Mouse (Mus musculus) testis, postnatal 14 days (tissue): ENCODE results near the gene Sgms1.

Source experiments
- DNase-seq: peaks from one replicate; pipeline ENCODE4 v3.0.0; 2021; ENCODE audit warnings: low spot score

Sgms1 gene

DNA sequence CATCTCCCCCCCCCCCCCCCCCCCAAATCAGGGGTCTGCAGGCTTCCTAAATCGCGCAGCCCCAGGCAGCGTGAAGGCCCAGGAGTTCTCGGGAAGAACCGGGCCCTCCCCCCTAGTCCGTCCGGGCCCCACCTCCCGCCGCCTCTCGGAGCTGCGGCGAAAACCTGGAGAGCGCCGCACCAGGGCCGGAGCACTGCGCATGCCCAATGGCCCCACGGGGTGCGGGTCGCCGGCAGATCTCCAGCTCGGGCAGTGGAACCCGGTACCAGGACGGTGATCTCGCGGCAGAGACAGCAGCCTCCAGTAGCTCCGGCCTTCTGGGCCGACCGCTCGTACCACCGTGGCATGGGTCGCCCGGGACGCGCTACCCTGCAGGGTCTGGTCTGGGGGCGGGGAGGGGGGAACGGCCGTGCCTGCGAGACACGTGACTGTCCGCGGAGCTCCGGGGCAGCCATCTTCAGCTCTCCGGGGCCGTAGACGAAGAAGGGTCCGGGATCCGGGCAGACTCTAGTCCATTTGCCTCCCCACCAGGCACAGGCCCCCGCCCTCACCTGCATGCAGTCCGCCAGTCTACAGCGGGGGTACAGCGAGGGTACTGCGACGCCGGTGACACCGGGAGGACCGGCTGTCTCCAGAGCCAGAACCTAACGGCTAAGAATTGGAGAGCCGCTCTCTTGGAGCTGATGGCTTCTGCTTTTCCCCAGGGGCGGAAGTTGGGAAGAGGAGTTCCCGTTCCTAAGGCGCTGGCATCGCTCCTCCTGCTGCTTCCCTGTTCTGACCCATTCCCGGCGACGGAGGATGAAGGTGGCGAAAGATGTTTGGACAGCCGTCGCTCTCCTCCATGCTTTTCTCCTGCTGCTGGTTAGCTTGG, at the start of gene Sgms1:
Gene Sgms1 (minus strand): TSS at position 714 of the 871 bp plus-strand sequence.
- peak; percentile 91 for DNase-seq

DNA sequence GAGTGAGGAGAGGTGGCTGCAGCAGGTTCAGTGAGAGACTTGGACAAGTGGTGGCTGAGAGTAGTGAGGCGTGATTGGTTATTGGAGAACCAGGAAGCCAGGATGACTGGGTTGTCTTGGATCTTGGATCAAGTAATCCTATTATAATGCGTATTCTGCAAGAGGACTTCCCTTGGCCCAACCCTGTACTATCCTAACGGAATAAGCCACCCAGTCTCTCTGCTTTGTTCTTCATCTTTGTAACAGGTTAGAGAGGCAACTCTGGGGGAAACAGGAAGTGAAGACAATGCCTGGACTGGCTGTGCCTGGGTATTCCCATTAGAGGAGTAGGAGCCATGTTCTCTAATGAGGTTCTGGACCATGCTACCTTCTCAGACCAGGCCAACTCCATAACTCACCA, 36.3 kb upstream of the Sgms1 start:
- DNase-seq, result no peak

DNA sequence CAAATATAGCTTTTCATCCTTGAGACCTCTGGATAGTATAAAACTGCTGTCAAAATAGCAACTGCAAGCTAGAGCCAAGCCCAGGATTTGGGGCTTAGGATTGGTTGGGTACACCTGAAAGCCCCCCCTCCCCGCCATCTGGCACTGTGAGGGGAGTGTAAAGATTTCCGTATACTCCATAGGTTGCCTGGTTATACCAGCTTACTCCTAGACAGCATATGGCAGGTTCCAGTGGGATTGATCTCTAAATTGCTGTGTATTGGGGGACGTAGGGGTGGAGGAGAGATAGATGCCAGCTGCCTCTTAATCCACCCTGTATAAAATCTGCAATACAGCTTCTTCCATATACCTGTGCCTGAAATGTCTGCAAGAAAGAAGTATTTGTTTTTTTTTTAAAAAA, 35.2 kb upstream of the Sgms1 start:
- DNase-seq, result no peak

DNA sequence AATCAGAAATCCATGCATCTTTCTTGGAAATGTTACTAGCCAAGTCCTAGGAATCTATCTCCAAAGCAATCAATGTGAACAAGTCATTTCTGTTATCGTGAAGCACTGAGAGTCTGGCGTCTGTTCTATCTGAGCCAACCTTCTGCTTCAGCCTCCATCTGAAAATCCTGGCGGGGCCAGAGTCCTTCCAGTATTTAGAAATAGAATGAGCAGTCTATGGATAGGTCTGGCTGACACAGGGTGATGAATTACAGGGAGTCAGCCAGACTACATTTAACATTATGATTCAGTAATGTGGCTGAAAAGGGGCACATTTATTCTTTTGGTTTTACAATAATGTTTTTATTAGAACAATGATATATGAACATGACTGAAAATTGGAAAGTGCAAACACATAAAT, 29.6 kb upstream of the Sgms1 start:
- no peak for DNase-seq

DNA sequence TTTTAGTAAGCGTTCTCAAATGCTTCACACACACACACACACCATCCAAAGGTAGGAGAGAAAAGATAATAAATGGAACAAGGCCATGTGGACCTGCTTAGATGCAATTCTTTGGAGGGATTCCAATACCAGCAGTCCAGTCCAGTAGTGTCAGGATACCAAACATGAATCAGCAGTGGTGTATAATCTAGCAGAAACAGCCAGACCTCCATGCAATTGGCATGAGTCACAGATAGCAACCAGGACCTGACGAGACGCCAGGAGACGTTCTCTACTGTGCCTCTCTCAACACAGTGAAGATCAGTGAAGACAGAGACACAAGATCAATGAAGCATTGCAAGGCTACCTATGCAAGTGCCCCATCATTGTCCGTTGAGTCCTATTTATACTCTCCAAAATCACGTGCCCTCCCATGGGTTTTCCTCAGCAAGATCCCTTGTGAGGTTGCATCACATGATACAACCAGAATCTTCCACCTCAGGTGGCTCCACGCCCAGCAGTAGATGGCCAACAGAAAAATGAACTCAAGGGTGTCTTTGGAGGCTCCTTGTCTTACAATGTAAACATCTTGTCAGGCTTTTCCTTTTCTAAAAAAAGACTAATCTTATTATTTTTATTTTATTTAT, 27.3 kb upstream of the Sgms1 start:
- DNase-seq, result no peak

DNA sequence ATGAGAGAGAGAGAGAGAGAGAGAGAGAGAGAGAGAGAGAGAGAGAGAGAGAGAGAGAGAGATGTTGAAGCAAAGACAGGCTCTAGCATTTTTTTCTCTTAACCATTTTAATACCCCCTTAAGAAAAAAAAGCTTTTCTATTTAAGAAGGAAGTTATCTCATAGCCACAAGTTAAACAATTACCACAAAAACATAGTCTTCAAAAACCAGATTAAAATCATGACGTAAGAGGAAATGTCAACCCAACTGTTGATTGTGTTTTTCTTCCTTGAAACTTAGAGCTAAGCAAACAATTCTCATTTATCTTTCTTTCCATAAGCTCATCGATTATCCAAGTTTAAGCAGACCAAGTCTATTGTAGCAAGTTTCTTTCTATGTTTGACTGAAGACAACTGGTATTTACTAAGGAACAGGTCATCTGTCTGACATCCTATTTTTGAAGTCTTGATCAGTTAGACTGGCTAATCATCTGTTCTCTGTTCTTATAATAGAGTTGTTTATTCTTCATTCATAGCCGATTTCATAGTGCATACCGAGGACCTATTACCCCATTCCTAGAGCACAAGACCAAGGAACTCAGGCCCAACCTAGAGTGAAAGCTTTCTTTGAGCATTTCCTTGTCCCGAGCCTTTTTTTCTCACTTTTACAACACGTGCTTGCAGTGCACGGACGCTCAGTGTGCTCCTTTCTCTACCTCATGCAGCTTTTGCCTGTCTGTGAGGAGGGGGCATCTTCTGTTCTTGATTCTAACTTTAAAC, 20.3 kb upstream of the Sgms1 start:
- DNase-seq, result no peak

DNA sequence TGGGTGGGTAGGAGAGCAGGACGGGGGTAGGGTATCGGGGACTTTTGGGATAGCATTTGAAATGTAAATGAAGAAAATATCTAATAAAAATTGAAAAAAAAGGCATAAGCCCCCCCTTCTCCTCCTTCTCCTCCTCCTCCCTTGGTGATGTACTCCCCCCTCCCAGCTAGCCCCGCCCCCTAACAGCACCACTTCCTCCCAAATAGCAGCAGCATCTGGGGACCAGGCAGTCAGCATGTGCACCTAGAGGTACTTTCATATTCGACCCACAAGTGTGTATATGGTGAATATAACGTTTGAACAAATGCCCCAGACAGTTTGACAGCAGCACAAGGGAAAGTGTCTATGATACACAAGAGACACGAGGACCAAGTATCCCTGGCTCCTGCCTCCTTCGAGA, 17.2 kb upstream of the Sgms1 start:
- DNase-seq, result no peak

DNA sequence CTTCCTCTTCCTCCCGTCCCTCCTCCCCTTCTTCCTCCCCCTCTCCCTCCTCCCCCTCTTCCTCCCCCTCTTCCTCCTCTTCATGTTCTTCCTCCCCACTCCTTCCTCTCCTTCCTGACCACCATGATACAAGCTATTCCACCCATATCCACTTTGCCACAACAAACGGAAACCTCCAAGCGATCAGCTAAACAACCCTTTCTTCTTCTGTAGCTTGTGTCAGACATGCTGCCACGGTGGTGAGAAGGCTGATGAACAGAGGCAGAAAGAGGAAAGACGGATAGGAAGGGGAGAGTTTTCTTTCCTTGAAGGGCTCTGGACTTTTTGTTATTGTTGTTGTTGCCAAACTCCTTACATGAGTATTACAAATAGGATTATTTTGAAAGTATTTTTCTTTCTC, 14.9 kb upstream of the Sgms1 start:
- no peak for DNase-seq

DNA sequence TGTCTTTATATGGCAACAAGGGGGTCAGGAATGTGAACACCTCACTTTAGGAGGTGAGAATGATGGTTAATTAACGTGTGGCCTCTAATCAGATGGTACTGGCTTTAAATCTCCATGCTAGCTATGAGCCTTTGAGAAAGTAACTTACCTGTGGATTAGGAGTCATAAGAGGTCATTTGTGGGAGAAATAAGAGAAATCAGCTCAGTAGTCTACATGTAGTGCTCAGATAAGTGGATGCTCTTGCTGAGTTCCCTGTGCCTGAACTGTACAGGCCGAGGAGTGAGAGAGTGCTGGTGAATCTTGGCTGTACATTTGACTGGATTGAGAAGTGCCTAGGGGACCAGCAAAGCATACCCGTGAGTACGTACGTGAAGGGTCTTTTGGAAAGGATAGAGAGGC, 14.3 kb upstream of the Sgms1 start:
- DNase-seq, result no peak

DNA sequence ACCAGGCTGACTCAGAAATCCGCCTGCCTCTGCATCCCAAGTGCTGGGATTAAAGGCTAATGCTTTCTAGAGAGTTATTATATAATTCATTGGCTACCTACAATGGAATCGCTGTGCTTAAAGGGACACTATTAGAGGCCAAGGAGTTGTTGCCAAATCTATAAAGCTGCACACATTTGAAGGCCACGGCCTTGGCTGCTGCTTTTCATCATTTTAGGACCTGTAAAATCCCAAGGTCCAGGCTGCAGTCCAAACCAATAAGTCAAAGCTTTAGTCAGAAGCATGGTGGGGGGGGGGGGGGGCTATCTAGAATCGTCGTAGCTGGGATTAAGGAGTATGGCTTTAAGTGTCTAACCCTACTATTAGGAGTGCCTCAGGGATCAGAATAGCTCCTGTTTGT, 9.0 kb upstream of the Sgms1 start:
- no peak for DNase-seq

DNA sequence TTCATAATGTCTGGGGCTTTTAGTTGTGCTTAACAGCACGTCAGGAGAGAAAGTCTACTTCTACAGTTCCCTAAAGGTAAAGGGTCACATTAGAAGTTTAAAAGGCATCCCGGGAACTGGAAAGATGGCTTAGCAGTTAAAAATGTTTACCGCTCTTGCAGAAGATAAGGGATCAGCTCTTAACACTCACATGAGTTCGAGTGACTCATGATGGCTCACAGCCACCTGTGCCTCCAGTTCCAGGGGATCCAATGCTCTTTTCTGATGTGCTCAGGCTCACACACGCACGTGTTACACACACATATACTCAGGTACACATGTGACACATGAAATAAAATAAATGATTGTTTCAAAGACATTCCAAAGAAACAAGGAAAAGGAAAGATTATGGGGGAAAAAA, 6.8 kb upstream of the Sgms1 start:
- DNase-seq, result no peak

DNA sequence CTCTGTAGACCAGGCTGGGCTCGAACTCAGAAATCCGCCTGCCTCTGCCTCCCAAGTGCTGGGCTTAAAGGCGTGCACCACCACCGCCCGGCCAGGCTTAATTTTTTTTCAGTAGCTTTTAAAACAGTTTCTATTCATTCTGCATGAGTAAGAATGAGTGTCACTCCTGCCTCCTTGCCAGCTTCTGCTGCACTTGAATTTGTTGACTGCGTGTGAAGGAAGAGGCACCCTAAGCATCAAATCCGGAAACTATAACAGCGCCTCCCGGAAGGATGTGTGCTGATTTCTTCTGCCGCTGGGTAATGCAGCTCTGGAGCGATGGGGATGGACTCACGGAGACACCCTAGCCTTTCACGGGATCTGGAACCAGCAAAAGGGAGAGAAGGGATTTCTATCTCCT, 5.3 kb upstream of the Sgms1 start:
- DNase-seq, result no peak

DNA sequence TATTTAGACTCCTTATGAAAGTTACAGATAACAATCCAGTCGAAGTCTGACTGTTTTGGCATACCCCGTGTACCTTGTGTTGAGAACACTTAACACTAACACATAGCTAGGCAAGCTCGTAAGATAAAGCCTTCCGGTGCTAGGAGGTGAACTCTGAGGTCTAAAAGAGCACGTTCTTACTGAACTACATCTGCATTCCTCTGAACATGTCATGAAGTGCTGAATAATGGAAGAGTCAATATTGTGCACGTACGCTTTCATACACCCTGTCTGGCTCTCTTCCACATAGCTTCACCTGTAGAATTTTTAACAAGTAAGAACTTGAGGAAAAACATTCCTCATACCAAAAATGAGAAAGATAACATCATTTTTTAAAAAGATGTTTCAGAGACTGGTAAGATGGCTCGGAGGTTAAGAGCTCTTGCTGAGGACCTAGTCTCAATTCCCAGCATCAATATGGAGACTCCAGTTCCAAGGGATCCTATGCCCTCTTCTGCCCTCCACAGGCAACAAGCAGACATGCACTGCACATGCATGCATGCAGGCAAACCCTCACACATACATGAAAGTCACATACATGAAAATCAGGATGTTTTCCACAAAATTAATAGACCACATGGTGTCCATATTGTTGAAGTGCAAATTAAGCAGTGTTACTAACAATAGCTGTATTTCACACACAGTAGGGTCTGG, 4.4 kb upstream of the Sgms1 start:
- no peak for DNase-seq

DNA sequence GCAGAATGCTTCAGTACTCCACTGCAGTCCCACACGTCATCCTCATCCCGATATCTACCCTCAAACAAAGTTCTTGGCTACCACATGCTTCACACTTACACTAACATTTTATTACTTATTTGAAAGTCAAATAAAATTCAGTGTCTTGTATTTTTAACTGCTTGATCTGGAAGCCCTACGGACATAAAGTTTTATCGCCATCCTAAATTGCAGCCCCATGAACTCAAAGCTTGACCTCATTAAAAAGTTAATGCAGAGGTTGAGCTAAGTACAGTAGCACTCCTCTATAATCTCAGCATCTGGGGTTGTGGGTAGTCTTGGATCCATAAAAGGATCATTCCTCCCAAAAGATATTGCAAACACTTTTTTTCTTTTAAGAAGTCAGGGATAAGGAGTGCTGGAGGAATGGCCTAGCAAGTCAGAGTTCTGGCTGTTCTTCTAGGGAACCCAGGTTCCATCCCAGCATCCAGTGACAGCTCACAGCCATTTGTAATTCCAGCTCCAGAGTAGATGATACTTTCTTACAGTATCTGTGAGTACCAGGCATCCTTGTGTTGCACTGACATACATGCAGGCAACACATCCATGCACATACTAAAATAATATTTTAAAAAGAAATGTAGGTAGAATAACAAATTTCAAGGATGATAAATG, 3.7 kb upstream of the Sgms1 start:
- DNase-seq, result no peak

DNA sequence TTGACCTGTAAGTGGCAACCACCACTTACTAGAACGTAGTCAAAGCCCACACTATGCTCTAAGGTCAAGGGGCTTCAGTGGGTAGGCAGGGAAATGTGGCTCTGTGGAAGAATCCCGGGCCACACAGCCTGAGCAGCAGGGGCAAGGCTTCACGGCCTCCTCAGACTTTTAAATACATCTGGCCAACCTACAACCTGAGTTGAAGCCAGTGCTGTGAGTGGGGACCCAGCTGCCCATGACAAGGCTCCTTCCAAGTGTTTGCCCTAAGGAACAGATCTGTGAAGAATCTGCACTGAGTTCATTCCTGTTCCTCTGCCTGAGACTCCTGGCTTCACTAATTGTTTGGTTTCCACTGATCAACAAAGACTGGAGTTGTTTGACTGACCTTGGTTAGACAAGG, 1.9 kb upstream of the Sgms1 start:
- DNase-seq, result no peak

DNA sequence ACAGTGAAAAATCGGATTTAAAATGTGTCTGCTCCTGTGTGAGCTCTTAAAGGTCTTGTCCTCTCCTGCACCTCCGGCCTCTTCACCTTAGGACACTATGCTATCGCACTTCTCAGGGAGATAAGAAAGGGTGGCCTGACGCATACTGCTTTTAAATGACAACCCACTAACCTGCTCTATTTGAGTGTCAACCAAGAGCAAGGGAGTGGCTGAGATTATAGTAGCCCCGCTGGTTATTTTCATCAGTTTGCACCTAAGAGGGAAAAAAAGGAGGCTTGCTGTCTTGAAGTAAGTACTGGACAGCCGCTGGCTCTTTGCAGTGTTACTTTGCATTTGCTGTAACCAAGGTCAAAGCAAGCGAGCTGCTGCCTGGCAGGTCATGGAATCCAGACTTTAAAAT, 602 bp upstream of the Sgms1 start:
- no peak for DNase-seq

DNA sequence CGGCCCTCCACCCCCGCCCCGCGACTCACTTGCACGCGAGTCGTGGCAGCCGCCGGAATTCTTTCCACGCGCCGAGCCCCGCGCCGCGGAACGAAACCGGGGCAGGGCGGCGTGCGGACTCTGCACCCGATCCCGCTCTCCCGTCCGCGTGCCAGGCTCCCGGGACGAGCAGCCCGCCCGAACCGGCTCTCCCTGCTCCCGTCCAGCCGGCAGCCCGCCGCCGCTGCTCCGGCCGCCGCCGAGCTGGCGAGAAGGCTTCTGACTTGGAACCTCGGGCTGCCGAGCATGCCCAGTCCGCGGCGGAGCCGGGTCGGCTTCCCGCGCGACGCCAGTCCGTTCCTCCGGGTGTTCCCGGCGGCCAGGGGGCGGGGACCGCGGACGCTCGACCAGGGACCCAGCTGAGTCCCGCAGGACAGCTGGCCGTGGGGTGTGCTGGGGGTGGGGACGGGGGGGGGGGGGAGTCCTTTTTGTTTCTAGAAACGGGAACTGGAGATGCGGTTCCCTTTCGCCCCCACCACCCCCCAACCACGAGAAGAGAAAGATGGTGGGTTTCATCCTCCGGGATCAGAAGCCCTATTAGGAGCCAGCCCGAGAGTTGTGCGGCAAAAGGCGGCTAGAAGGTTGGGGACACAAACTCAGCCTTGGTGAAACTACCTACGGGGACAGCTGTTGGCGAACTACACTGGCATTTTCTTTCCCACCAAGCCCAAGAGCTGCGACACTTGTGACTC, 1.2 kb downstream of the Sgms1 start:
- peak; percentile 91 for DNase-seq

DNA sequence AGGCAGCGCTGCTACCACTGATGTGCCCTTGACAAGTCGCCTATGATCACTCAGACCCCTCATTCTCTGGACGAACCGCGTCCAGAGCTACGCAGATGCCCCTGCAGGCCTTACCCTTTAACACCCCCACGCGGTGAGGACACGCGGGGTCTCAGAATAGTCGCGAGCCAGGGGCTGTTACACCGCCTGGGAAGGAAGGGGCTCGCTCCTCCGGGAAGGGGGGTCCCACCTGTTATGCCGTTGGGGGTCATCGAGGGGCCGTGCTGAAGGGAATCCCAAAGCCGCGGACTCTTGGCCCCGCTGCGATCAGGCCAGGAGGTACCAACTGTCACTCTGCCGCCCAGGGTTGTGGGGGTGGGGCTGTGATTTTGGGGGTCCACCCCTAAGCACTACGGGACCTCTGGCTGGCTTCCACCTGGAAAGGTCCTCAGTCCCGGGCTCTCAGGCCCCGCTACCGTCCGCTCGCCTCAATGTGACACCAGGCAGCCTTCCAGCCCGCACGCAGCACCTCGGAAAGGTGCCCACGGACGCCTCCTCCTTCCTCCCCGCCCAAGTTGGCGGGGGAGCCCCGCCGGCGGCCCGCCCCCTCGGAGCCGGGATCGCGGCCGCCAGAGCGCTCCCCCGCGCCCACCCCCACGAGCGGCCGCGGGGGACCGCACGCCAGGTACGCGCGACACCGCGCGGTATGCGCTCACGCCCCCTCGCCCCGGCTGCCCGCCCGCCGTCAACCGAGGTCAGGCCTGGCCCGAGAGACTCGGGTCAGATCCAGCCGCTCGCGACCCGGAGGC, 1.9 kb downstream of the Sgms1 start:
- peak; percentile 62 for DNase-seq

DNA sequence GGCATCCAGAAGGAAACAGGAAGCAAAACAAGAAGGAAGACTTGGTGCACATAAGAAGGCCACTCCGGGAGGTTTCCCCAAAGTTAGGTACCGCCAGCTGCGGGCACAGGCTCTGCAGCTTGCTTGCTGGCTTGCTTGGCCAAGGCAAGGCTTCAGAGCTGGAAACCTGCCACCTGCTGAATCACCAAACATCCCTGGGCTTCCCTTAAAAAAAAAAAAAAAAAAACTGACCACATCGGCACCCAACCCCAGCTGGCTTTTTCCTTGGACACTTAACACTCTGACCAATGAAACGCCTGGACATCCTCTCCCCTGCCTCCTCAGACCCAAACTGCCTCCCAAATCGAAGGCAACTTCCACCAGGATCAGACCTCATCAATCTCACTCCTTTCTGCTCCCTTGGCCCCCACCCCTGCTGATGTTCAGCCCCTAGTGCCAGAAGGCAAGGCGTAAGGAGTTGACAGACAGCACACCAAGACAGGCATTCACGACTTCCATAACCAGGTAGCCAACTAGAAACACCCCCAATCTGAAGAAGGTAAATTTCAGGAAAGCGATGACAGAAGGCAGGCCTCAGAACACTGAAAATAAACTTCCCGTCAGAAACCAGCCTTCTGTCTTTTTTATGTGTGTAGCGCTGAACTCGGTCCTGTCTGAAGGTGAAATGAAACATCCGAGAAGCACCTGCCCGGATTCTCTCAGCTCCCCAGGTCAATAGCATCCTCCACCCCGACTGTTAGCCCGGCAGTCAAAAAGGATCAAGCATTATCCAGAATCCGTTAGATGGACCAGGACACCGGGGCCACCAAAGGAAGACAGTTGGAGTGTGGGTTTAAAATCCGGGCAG, 2.7 kb downstream of the Sgms1 start:
- peak; percentile 63 for DNase-seq
